Mouse (Mus musculus) adrenal gland, adult 2 months (tissue): ENCODE data around the gene Ssmem1. TPM values are rescaled to one million over a fixed set of nuclear protein-coding genes. Genes with fewer than 3 reads are reported as not detected.

Source experiments
- DNase-seq: peaks from one replicate; pipeline ENCODE4 v3.0.0; 2021
- polyA plus RNA-seq: library from polyadenylated mRNA; depleted of rRNA; stranded (reverse); fragments of >200 nt; gene quantifications from 2 replicates; pipeline ENCODE4 v1.2.3, GENCODE M21; 2012
- total RNA-seq, 2 experiments: library from RNA; stranded (reverse); gene quantifications; 2 replicates each; pipeline ENCODE4 v1.2.3; 2021

The Ssmem1 gene
- total and polyA plus RNA-seq, 3 experiments: 0.28 TPM; not detected in 2

- no peak for DNase-seq
Measured at GRCm38 (mm10) chr6:30526586-30527515, 17.2 kb downstream of the Ssmem1 start.

- DNase-seq: no peak
Measured at GRCm38 (mm10) chr6:30528800-30529199, 19.2 kb downstream of the Ssmem1 start.

DNA sequence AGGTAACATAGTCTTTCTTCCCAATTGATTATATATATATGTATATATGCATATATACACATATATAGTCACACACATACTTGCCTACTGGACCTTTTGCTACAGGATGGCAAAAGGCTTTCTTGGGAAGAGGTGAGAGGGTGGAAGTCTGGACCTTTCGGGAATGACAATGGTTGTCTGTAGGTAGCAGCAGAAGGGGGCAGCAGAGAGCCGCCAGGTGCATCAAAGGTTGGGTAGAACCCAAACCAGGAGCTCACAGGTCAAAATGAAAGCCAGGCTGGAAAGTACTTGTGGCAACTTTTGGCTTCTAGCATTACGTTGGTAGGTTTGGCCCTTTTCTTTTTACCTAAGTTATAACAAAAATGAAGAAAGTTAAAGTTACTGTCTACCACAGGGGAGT lies 25.7 kb downstream of the Ssmem1 start:
- peak; percentile 69 for DNase-seq

DNA sequence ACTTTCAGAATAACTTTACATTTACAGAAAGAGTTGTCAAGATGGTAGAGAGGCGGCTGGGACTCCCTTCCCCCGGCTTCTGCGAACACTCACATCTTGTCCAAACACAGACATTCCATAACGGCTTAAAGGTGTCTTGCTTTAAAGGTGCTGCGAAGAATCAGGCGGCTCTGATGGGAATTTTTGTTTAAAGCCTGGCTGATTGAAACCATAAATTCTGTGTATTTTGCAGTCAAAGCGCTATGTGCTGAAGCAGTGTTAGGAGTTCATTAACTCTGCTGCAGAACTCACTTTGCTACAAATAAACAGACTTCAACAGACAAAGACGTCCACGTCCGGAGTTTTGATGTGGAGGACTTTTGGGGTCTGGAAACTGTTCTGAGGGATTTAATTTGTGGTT lies 28.6 kb downstream of the Ssmem1 start:
- no peak for DNase-seq

DNA sequence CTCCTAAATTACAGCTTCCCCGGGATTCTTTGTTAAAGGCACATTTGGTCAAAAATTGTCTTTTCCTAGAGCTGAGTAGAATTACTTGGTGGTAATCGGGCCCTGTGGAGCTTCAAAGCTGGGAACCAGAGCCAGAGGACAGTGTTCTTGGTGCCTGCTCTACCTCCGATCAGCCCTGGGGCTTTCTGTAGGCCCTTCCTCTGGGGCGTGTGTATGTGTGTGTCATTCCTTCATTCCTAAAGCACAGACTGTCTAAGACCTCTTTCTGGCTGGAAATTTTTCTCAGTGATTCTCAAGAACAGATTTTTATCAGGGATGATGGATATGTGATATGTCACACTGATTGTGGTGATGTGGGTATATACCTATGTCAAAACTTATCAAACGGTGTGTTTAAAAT lies 29.2 kb downstream of the Ssmem1 start:
- no peak for DNase-seq

DNA sequence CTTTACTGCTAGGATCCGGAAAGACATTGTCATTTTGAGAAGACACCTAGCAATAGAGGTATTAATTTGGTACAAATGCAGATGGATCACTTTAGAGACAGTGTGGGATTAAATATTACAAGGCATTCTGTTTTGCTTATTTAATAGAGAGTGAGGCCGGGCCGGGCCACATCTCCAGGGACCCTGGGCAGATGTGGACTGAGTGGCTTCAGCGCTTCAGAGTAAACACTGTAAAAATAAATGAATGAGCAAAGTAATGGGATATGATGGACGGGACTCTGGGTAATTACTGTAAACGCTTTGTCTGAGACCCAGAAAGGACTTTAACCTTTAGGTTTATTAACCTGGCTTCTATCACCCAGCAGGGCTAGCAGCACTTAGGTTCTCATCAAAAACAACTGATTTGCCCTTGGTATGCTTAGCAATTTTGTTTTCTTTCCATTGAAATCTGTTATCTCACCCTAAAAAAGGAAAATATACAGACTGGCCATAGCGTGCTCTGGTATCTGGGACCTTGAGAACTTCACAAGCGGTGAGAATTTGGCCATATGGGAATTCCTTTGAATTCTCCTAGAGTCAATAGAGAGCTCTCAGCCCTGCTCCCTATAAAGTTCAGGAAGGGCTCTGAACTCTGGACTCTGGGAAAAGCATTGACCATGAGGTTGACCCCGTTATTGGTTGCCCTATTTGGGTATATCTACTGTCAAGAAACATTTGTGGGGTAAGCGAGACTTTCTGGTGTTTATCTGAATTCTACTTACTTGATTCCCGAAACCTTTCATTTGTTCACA lies 31.6 kb downstream of the Ssmem1 start, which contains the start of gene Cpa2:
TSS of gene Cpa2 (plus strand) at position 574 of the 791 bp plus-strand sequence.
- DNase-seq: no peak

- DNase-seq: no peak
Measured at GRCm38 (mm10) chr6:30542277-30542676, 32.6 kb downstream of the Ssmem1 start.

DNA sequence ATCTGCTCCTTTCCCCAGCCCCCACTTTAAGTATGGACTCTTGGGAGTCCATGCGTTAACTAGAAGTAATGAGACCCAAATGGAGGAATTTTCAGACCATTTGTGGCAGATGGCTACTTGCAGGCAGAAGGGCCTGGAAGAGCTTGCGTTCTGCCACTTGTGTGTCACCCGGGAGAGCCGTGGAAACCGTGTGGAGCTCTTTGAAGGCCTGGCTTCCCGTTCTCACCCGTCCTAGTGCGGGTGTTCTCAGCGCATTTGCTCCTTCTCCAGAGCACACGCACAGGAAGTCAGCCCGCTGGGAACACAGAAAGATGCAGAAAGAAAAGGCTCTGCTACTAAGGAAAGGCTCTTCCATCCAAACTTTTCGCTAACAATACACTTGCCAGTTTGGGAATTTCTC lies 33.4 kb downstream of the Ssmem1 start:
- no peak for DNase-seq

DNA sequence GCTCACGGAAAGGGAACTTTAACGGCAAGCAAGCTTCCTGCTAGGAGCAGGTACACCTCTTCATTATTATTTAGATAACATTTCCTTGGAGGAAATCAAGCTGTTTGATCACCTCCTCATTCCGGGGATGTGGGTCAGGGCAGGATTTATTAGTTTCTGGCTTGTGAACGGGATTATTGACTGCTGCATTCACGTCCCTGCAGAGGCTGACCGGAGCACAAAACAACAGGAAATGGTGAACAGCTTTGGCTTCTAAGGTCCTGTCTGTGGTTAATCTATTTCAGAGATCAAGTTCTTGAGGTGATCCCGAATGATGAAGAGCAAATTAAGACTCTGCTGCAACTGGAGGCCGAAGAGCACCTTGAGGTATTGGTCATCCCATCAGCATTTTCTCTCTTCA lies 34.2 kb downstream of the Ssmem1 start:
- DNase-seq: no peak

DNA sequence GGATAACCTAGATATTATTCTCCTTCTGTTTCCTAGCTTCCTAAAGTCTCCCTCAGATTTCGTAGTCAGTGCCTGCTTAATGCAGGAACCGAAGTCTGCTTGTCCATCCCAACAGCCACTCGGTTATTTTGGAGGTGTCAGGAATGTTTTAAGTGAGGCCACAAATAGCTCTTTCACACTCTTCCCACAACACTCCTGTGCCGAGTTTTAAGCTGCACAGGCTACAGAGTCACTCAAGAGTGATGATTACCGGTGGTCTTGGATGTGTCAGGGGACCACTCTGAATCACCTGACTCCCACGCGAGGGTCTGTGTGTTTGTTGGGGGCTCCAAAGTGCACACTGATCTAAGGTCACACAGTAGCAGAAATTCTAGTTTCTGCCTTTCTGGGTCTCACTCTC lies 36.0 kb downstream of the Ssmem1 start:
- DNase-seq: no peak

GRCm38 (mm10) chr6:30546571-30547273 lies 37.1 kb downstream of the Ssmem1 start:
- peak; percentile 56 for DNase-seq

- DNase-seq: peak; percentile 51
Measured at GRCm38 (mm10) chr6:30547274-30547645, 37.6 kb downstream of the Ssmem1 start.

DNA sequence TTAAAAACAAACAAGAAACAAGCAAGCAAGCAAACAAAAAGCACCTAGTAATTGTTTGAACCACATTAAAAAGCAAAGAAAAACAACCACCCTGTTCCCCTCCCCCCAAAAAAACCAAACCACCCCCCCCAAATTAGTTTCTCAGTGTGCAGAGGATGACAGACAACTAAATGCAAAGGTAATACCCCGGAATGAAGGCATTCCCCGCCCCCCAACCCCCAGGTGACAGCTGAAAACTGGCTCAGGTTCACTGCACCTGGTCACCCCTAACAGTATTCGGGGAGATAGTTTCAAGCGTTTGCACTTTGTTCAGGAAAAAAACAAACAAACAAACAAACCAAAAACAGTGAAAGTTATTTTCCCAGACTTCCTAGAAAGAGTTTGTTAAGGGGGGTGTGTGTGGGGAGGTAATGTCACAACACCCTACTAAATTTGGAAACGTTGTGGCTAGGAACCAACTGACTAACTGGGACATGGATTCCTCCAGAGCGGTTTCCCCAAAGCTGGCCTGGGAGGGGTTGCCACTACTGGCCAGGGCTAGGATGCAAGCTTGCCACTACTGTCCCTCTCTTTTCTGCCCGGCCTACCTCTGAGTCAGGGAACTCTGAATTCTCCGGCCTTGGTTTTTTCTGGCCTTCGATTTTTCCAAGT lies 38.1 kb downstream of the Ssmem1 start:
- peak; percentile 77 for DNase-seq

- DNase-seq: no peak
Measured at GRCm38 (mm10) chr6:30549231-30549761, 39.6 kb downstream of the Ssmem1 start.

- no peak for DNase-seq
Measured at GRCm38 (mm10) chr6:30550496-30551192, 41.0 kb downstream of the Ssmem1 start.

GRCm38 (mm10) chr6:30551193-30551515 lies 41.5 kb downstream of the Ssmem1 start:
- no peak for DNase-seq

- DNase-seq: no peak
Measured at GRCm38 (mm10) chr6:30551644-30552580, 42.3 kb downstream of the Ssmem1 start.

- no peak for DNase-seq
Measured at GRCm38 (mm10) chr6:30552628-30553027, 43.0 kb downstream of the Ssmem1 start.

DNA sequence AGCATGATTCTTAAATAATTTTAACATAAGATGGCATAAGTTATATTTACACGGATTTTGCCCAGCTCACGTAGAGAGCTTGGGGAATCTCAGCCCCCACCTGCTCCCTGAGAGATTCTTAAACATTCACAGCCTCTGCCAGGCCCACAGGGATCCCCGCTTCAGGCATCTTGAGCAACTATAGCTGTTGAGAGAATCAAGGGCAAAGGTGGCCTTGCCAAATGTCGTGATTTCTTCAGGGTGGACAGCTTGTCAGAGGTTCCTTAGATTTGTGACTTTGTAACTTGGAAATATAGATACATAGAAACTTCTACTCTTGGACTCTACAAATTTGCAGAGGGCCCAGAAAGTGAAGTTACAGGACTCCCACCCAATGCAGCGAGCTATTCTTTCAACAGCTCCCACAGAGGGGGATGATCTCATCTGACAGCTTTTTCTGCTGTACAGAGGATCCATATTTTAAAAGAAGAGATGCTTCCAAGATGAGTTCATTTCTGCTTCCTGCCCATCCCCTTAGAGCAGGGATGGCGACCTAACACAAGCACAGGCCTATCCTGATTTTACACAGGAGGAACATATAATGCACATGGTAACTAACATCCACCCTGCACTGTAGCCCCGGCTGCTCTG lies 43.8 kb downstream of the Ssmem1 start:
- peak; percentile 41 for DNase-seq
